Mouse (Mus musculus) liver, embryonic 14.5 days (tissue): ENCODE data around the gene Dpf2. TPM values are rescaled to one million over a fixed set of nuclear protein-coding genes. Genes with fewer than 3 reads are reported as not detected.
A peak's percentile ranks its signal among the peaks of the same experiment; 100 is the strongest.

Source experiments
- ATAC-seq: fragments of 200-750 bp; cut with Nextera tagmentation; 2 replicates; pipeline ENCODE4 v1.8.0; 2017; ENCODE audit warnings: moderate number of reproducible peaks, mild to moderate bottlenecking, moderate library complexity; ENCODE audit not compliant: insufficient read depth
- DNase-seq, 3 experiments: peaks; one replicate each; pipeline ENCODE4 v3.0.0-alpha.2; 2012 to 2013; ENCODE audit warnings: low read depth in 3 of 3, low spot score in 3 of 3
- H3K27ac ChIP-seq: fragments of 300-500 bp; sonication (generic); 2 replicates; pipeline ENCODE4 v1.5.1; 2014; ENCODE audit warnings: moderate library complexity, mild to moderate bottlenecking, control low read depth, inconsistent platforms
- H3K27me3 ChIP-seq: fragments of 300-500 bp; sonication (generic); 2 replicates; pipeline ENCODE4 v1.6.1; 2014; ENCODE audit warnings: mild to moderate bottlenecking, low read length, moderate library complexity; ENCODE audit not compliant: control insufficient read depth, insufficient read depth
- H3K36me3 ChIP-seq: fragments of 300-500 bp; sonication (generic); replicated peaks from 2 replicates; pipeline ENCODE4 v1.6.1; 2014; ENCODE audit warnings: low read depth; ENCODE audit not compliant: control insufficient read depth, insufficient read depth
- H3K4me1 ChIP-seq, 2 experiments: fragments of 200-500 bp in 1 of 2; fragments of 300-500 bp in 1 of 2; sonication (generic) in 1 of 2; replicated peaks; 2 replicates each; pipeline ENCODE4 v1.6.1; 2012 to 2014; ENCODE audit warnings: antibody characterized with exemption in 1 of 2, inconsistent platforms in 1 of 2, low read length in 1 of 2; ENCODE audit not compliant: control insufficient read depth in 2 of 2, insufficient read depth in 2 of 2
- H3K4me2 ChIP-seq: fragments of 300-500 bp; sonication (generic); 2 replicates; pipeline ENCODE4 v1.6.1; 2014; ENCODE audit warnings: low read depth, mild to moderate bottlenecking, control low read depth, moderate library complexity
- H3K4me3 ChIP-seq, 2 experiments: fragments of 200-500 bp in 1 of 2; fragments of 300-500 bp in 1 of 2; sonication (generic) in 1 of 2; 2 replicates each; pipeline ENCODE4 v1.5.1; 2012 to 2014; ENCODE audit warnings: low read depth in 2 of 2, low read length in 2 of 2, mild to moderate bottlenecking in 2 of 2, control low read depth in 1 of 2, inconsistent platforms in 1 of 2, moderate library complexity in 1 of 2; ENCODE audit not compliant: insufficient read depth in 1 of 2
- H3K9ac ChIP-seq: fragments of 300-500 bp; sonication (generic); replicated peaks from 2 replicates; pipeline ENCODE4 v1.6.1; 2014; ENCODE audit warnings: mild to moderate bottlenecking, control low read depth, moderate library complexity
- H3K9me3 ChIP-seq: fragments of 300-500 bp; sonication (generic); 2 replicates; pipeline ENCODE4 v1.6.1; 2016; ENCODE audit warnings: low read length, mixed read lengths; ENCODE audit not compliant: control insufficient read depth
- CTCF ChIP-seq: IDR thresholded peaks from 2 replicates; pipeline ENCODE4 v1.5.1; 2016; ENCODE audit warnings: antibody characterized with exemption, low read depth, control low read depth
- EP300 ChIP-seq: IDR thresholded peaks from 2 replicates; pipeline ENCODE4 v1.6.1; 2016; ENCODE audit warnings: antibody characterized with exemption, low read depth
- WGBS: fragments of 180-500 bp; shearing (Covaris S2); extraction: QIAGEN DNeasy Blood & Tissue Kit; methylation state at CpG from one replicate; pipeline ENCODE4 v1.1.7; 2014; ENCODE audit not compliant: insufficient replicate concordance; 5-methylcytosine and 5-hydroxymethylcytosine counted together
- polyA plus RNA-seq, 2 experiments: library from polyadenylated mRNA; depleted of rRNA in 1 of 2; stranded (reverse) in 1 of 2; unstranded in 1 of 2; fragments of >200 nt; fragmentation: Nextera tagmentation in 1 of 2; extraction: Ambion mirVana in 1 of 2; gene quantifications; 2 replicates each; pipeline versions ENCODE4 v1.2.1 to v1.2.3; 2012 to 2014

Dpf2 gene
- polyA plus RNA-seq, 2 experiments, result 35.3 to 45.1 TPM

DNA sequence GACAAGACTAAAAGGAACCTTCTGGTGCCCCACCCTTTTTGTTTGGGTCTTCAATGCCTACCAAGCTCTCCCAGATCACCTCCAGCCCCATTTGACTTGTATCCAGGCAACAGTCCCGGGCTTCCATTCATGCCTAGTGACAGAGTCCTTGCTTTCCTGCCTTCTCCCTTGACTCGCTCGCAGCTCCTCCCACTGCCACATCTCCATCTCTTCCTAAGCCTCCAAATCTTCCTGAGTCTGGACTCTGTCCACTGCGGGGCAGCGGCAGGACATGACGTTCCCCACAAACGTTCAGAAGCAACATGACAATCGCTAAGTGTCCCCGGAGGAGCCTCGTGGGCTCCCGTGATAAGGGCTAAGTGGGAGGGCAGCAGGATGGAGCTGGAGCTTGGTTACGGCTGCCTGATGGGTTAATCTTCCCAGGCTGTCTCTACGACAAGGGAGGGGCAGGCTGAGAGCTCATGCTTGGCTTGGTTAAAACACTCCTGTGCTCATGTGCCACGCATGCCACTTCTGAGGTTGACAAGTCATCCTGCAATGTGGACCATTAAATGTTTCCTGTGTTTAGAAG is 25.1 kb upstream of the Dpf2 start:
- no peak for TF ChIP-seq CTCF
- TF ChIP-seq EP300, result peak; percentile 38; the same call in 1 of the 2 replicates
- H3K4me1 ChIP-seq, result peaks cover 12 to 21% of the 10 kb centered on the region in 2 experiments
- H3K27ac ChIP-seq, result peak overlapping the region; percentile 45; the same call in 1 of the 2 replicates
- peaks cover 7% of the 10 kb centered on the region for H3K36me3 ChIP-seq
- H3K4me3 ChIP-seq, result no peak overlapping the region; a peak in 1 of 4 replicates
- DNase-seq (peak; percentile 41 to 51 (median 46)), ATAC-seq (peak; percentile 80)
- no peaks in the 10 kb centered on the region for H3K9me3 ChIP-seq
- H3K9ac ChIP-seq, result peak overlapping the region; percentile 27; the same call in 1 of the 2 replicates
- peak overlapping the region; percentile 50 for H3K4me2 ChIP-seq
- no peaks in the 10 kb centered on the region; the same call in 1 of the 2 replicates for H3K27me3 ChIP-seq
- 13% methylated on average over 14 of the region's 14 CpGs for WGBS

- DNase-seq (no peak), ATAC-seq (no peak)
- Histone ChIP-seq H3K4me1 (peaks cover 12 to 21% of the 10 kb centered on the region in 2 experiments), H3K4me3 (no peak overlapping the region), H3K4me2 (peak overlapping the region; percentile 50), H3K27ac (no peak overlapping the region), H3K36me3 (peaks cover 7% of the 10 kb centered on the region), H3K9ac (no peak overlapping the region), H3K27me3 (no peaks in the 10 kb centered on the region; the same call in 1 of the 2 replicates), H3K9me3 (no peaks in the 10 kb centered on the region)
- 57% methylated on average over 21 of the region's 21 CpGs for WGBS
- TF ChIP-seq EP300, result no peak
- no peak for TF ChIP-seq CTCF
Measured at GRCm38 (mm10) chr19:5937095-5937835, 24.5 kb upstream of the Dpf2 start.

DNA sequence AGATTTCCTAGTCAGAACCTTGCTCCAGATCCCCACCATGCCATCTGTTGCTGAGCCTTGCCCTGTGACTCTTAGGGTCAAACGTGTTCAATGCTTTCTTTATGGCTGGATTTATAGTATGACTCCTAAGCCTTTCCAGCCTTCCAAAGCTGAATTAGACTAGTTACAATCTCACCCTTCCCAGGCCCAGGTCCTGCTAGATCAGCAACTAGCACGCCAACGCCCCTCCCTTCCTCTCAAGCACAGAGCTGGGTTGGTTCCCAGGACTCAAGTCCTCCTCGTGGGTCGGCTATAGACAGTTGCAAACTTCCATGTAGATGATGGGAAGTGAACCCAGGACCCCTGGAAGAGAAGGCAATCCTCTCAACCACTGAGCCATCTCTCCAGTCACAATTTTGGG is 22.9 kb upstream of the Dpf2 start:
- DNase-seq, result no peak
- Histone ChIP-seq H3K9me3 (no peaks in the 10 kb centered on the region), H3K36me3 (peaks cover 7% of the 10 kb centered on the region; the same call in 1 of the 2 replicates), H3K9ac (no peak overlapping the region), H3K27ac (no peak overlapping the region), H3K4me1 (peaks cover 12 to 24% of the 10 kb centered on the region in 2 experiments), H3K4me2 (no peak overlapping the region), H3K4me3 (no peak overlapping the region), H3K27me3 (no peaks in the 10 kb centered on the region; the same call in 1 of the 2 replicates)
- ATAC-seq, result no peak
- WGBS, result 44% methylated on average over 5 of the region's 5 CpGs
- TF ChIP-seq CTCF, result no peak
- TF ChIP-seq EP300, result no peak

DNA sequence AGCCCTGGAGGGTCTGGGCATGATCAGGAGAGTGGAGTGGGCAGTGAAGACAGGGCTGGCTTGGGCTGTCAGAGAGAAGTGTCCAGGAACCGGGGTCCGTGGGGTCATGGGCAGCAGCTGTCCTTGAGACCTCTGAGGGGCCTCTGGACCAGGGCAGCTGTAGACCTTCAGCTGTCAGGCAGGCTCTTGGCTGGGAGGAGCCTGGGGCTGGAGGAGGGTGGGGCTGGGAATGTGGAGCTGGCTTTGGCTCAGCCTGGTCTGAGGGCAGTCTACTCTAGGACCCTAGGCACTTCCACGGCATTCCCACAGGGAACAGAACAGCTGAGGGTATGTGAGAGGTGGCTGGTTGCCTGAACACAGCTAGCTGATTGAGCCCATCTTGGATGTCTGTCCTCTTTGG is 22.5 kb upstream of the Dpf2 start:
- Histone ChIP-seq H3K27ac (no peak overlapping the region), H3K4me1 (peaks cover 12 to 24% of the 10 kb centered on the region in 2 experiments), H3K27me3 (no peaks in the 10 kb centered on the region; the same call in 1 of the 2 replicates), H3K36me3 (peaks cover 7% of the 10 kb centered on the region; the same call in 1 of the 2 replicates), H3K9ac (no peak overlapping the region), H3K4me2 (no peak overlapping the region), H3K4me3 (no peak overlapping the region), H3K9me3 (no peaks in the 10 kb centered on the region)
- 45% methylated on average over 3 of the region's 3 CpGs for WGBS
- TF ChIP-seq EP300, result no peak
- no peak for TF ChIP-seq CTCF
- ATAC-seq (no peak), DNase-seq (no peak)
